Mouse (Mus musculus) megakaryocyte-erythroid progenitor cell, adult 5-6 weeks (primary cell): ENCODE data around the gene Zc3h18. TPM values are rescaled to one million over a fixed set of nuclear protein-coding genes. Genes with fewer than 3 reads are reported as not detected.

Experiments
- ATAC-seq: replicated peaks from 2 replicates; pipeline ENCODE4 v1.8.0; 2016; ENCODE audit warnings: mild to moderate bottlenecking, inconsistent platforms; ENCODE audit not compliant: severe bottlenecking, poor library complexity, low FRiP score, low TSS enrichment
- total RNA-seq, 2 experiments: library from RNA; stranded (forward) in 1 of 2; stranded (reverse) in 1 of 2; fragments of 200-1000, 215-1000 nt in 1 of 2; fragments of >200 nt in 1 of 2; fragmentation: Nextera tagmentation in 1 of 2; gene quantifications; 2 replicates each; pipeline ENCODE4 v1.2.3; 2014 to 2017

The Zc3h18 gene
- total RNA-seq (2014; fragmentation: Nextera tagmentation) = 69.7 and 77.5 TPM in 2 replicates
- 81.4 and 93.2 TPM in 2 replicates for total RNA-seq (2017)

DNA sequence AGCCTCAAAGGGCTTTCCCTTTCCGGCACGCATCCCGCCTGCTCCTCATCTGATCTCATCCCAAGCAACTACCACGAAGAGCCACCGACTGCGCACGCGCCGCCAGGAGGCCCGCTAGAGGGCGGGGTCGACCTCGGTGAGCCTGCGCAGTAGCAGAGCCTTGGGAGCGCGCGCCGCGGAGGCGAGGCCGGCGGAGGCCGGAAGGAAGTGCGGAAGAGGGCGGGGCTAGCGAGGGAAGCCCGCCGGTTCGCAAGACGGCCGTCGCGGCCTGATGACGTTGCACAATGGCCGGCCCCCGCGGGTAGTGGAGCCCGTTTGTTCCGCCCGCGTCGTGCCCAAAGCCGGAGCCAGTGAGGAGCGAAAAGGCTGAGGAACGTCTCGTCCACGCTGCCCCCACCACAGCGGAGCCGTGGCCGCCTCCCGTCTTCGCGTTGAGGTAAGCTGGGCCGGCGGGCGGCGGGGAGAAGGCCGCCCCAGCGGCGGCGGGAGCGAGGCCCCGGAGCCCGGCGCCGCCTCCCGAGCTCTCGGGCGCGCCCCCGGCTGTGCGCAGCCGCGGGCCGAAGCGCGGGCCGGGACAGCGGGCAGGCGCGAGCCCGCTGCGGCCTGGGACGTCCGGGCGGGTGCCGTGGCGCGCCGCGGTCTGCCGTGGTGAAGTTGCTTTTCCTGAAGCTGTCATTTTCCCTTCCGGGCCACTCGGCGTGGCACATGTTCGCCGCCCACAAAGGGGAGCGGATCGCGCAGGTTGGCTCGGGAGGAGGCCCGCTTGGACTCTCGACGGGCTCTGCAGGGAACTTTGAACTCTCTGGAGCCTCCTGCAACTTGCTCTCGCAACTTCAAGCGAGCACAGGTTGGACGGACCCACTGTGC, at the start of gene Zc3h18:
Gene Zc3h18, plus strand, starts transcription at position 245 of the 867 bp plus-strand sequence.
- peak; percentile 86 for ATAC-seq

DNA sequence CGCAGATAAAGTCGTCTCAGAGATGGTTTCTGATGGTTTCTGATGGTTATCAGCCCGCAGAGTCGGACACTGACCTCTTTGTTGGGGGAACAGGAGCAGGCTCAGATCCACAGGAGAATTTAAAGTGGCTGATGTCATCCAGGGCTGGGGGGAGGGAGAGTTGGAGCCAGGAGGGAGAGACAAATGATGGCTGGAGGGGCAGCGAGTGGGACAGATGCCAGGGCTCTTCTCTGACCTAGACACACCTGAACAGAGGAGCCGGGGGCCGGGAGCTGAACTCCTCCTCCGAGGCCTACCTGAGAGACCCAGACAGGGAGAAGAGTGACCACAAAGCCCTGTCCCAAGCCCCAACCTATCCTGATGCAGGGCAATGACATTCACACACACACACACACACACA, 47.3 kb upstream of the Zc3h18 start:
- no peak for ATAC-seq

DNA sequence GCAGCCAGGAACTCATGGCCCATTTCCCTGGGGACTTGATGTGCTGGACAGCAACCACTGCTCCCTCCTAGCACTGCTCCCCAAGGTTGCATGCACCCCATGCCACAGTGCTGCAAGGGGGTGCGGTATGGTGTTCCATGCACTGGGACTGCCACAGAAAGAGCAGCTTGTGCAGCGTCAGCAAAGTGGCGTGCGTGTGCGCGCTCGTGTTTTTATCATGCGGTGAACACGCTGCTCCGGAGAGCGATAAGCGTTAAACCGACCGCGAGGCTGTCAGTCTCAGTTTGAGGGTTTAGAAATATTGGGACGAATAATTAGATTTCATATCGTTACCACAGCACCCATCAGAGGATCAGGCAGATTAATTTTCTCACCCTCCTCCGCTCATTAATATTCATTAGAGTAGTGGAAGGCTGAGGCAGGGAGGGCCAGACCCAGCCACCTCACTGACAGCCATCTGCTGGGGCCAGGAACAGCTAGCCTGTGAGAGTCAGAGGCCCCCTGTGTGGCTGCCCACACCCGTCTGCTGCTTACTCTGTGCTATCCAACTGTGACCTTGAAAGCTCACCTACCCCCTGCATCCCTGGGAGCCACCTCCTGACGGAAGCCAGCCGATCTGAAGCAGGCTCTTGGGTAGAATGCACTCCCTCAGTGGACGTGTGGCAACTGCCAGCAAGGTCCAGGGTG, 46.7 kb upstream of the Zc3h18 start:
- ATAC-seq = peak; percentile 46

DNA sequence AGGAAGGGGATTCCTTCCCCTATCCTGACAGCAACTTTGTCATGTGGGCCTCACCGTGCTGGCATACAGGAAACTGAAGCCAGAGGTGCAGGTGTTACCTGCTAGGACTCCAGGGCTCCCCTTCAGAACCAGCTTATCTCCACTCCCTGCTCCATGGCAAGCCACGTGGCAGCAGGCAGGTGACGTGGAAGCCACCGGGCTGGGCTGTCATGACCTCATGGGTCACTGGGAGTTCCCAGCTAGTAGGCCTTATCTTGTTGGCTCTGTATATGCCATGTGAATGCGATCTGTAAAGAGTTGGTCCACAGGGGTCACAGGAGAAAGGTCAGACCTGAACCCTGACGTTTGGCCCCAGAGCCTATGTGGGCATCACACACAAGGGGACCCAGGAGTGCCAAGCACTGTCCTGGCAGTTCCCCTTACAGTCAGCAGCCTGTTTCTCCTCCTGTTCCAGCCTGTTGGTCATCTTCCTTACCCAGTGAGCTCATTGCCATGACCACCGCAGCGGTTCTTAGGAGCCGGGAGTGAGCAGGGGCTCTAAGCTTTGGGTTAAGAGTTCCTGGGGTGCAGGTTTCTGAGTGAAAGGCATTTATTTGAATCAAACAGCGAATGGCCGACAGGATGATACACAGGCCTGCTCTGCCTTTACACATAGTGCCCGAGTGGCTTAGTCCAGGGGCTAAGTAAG, 45.8 kb upstream of the Zc3h18 start:
- peak; percentile 36 for ATAC-seq

DNA sequence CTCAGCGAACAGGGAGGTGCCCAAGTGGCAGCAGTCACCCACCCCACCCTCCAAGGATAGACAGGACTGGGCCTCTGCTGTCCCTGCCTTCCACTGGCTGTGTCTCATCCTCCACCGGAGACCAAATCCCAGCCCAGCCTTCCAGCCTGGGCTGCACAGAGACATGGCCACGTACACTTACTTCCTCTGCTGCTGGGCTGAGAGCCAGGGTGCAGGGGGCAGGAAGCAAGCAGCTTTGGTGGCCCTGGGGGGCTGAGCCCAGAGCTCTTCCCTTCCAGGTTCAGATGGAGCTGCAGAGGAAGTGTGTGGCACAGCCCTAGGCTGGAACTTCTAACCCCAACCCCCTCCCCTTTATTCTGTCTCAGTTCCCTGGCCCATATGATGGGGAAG, 45.3 kb upstream of the Zc3h18 start:
- no peak for ATAC-seq

DNA sequence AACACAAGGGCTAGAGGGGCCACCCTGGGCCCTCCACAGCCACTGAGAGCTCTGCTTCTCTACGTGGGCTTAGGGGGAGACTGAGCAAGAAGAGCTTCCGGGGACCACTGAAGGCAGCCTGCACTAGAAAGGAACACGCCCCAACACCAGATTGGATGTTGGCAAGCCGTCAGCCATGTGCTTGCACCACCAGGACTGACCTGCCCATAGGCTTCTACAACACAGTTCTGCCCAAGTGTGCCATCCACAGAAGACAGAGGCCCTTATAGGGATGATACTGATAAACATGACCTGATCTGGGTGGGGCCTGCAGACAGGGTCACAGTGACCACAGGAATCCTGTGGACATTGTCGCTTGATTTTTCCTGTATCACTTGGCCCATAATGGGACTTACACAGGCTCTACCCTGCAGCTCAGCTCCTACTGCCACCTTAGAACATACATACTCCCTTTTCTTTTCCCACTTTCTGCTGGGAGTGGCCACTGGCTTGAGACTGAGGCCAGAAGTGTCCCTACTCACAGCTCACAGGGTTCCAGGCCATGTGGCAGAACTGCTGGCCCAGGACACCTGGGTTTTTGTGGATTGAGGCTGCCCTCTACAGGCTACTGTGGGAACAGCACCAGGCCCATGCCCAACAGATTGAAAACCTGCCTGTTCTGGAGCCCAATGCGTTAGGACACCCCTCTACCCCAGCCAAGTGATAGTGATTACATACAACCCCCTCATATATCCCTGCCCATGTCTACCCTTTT, 43.5 kb upstream of the Zc3h18 start:
- 0 out of 2 replicates have a peak, but pooled peaks have one; percentile 11 for ATAC-seq

DNA sequence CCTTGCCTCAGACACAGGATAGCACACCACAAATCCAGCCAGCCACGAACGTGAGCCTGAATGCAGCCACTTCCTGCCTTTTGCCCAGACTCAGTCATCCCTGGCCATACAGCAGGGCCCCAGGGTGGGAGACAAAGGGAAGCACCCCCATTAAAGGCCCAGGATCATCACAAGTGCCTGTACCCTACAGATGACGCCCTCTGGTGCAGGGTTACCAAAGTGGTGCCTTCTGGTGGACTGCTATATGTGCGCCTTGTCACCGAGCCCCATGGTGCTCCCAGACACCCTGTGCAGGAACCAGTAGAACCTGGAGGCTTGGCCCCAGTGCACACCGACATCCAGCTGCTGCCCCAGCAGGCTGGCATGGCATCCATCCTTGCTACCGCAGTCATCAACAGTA, 42.9 kb upstream of the Zc3h18 start:
- ATAC-seq = no peak

DNA sequence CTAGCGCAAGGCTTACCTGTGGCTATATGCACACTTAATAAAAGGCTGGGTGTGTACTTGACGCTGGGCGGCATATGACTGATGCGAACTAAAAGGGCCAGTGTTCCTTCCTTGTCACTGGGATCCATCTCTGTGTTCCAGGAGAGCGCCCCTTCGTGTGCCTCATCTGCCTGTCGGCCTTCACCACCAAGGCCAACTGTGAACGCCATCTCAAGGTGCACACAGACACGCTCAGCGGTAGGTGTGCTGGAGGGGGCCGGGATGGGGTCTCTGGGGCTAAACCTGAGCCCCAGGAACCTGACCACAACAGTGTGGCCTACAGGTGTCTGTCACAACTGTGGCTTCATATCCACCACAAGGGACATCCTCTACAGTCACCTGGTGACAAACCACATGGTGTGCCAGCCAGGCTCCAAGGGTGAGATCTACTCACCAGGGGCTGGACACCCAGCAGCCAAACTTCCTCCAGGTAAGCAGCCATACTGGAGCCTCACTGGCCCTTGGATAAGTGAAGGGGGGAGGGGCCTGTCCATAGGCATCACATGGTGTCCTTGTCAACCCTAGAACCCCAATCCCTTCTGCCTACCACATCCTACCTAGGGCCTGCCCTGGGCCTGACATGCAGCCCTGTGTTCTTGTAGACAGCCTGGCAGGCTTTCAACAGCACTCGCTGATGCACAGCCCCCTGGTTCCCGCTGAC, 41.5 kb upstream of the Zc3h18 start:
- no peak for ATAC-seq

DNA sequence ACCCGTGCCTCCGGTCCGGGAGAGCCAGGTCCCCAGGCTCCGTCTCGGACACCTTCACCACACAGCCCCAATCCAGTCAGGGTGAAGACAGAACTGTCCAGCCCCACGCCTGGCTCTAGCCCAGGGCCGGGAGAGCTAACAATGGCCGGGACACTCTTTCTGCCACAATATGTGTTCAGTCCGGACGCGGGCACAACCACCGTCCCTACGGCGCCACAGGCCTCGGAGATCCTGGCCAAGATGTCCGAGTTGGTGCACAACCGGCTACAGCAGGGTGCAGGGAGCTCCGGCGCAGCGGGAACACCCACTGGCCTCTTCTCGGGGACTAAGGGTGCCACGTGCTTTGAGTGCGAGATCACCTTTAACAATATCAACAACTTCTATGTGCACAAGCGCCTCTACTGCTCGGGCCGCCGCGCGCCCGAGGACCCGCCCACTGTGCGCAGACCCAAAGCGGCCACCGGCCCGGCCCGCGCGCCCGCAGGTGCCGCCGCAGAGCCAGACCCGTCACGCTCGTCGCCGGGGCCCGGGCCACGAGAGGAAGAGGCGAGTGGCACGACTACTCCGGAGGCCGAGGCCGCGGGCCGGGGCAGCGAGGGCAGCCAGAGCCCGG, 40.7 kb upstream of the Zc3h18 start:
- no peak for ATAC-seq

DNA sequence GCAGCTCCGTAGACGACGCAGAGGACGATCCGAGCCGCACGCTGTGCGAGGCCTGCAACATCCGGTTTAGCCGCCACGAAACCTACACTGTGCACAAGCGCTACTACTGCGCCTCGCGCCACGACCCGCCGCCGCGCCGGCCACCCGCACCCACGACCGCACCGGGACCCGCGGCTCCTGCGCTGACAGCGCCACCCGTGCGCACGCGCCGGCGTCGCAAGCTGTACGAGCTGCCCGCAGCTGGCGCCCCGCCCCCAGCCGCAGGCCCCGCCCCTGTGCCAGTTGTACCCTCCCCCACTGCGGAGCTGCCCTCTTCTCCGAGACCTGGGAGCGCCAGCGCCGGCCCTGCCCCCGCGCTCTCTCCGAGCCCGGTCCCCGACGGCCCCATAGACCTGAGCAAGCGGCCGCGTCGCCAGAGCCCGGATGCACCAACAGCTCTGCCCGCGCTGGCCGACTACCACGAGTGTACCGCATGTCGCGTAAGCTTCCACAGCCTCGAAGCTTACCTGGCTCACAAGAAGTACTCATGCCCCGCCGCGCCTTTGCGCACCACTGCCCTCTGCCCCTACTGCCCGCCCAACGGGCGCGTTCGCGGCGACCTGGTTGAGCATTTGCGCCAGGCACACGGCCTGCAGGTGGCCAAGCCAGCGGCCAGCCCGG, 40.0 kb upstream of the Zc3h18 start:
- ATAC-seq = no peak

DNA sequence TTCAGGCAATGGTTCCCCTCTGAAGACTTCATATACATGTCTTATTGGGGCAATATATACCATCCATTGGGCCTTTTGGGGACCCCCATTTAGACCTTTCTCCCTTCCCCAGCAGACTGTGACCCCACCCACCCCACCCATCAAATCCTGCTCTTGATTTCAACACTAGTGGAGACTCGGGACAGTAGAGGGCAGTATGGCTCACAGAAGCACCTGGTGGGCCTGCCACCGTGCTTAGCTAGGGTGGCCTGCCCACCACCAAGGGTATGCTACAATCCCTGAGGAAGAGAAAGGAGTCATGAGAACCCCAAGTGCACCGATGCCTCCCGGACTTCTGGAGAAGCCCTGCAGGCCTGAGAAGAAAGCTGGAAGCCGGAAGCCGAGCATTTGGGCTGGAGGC, 37.6 kb upstream of the Zc3h18 start:
- ATAC-seq = no peak

DNA sequence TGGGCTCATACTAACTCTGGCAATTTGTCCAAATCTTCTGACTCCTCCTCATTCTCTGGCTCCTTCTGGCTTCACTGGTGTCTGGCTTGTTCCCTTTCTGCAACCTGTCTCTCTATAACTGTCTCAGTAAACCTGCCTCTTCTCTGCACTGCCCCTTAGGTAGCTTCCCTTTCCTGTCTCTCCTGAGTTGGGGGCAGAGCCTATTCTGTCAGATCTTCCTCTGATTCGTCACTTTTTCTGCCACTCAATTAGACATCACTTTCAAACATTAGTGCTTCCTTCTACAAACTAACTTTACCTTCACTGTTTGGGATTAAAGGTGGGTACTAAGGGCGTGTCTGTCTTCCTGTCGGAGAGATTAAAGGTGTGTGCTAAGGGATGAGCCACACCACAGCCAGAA, 35.6 kb upstream of the Zc3h18 start:
- ATAC-seq = no peak

DNA sequence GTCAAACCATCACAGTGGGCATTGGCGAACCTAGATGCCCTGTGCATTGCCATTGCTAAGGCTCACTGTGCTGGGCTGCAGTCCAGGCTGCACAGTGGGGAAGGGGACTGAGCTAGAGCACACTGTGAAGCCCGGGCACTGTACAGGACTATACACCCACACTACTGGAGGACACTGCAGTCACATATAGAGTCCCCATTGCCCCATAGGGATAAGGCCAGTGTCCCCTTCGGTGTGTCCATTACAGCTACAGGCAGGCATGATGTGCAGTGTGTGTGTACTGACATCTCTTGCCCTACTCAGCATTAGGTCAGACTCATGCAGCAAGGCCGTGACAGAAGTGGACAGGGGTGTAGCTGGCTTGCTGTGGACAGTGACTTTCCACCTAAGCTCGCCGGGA, 34.6 kb upstream of the Zc3h18 start:
- peak; percentile 18 for ATAC-seq

DNA sequence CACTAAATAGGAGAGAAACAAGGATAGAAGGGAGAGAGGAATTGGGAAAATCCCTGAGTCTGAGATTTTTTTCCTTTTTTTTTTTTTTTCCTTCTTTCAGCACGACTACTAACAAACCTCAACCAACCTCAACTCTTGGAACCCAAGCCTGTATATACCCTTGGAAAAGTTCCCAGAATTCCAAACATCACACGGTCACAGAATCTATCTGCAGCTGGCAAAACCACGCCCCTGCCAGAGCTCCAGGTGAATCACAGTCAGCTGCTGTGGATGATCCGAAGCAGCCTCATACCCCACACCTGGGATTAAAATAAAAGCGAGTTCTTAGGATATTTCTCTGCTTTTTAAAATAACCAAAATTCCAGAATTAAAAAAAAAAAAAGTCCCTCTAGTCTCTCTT, 34.0 kb upstream of the Zc3h18 start:
- no peak for ATAC-seq

DNA sequence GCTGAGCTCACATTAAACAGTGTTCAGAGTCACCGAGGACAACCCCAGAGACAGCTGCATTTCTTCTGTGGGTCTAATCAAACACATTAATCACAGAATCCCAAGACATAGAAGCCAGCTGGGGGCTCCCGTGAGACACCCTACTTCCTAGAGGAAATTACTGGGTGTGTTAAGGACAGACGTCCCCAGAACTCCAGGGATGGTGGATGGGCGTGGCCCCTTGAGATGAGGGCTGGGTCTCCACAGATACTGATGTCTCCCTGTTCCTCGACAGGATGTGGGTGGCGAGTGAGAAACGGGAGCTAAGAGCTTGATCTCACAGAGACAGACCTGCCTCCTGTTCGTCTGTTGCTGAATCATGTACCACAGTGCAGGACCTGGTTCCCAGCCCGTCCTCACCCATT, 33.6 kb upstream of the Zc3h18 start:
- ATAC-seq = peak; percentile 40

DNA sequence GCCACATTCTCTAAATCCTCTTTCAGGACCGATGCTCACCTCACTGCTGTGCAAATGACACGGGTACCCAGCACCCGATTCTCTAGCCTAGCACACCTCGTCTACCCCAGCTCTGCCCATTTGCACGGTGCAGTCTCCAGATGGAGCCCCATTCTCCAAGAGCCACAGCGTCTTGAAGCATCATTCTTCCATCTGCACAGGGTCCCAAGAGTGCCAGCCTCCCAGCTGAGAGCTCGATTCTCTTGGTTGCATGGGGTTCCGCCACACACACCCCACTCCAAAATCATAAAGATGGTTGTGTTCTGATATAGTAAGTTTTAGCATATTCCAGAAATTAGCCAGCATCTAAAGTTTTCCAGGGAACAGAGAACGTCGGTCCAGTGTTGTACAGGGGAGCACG, 33.1 kb upstream of the Zc3h18 start:
- no peak for ATAC-seq

DNA sequence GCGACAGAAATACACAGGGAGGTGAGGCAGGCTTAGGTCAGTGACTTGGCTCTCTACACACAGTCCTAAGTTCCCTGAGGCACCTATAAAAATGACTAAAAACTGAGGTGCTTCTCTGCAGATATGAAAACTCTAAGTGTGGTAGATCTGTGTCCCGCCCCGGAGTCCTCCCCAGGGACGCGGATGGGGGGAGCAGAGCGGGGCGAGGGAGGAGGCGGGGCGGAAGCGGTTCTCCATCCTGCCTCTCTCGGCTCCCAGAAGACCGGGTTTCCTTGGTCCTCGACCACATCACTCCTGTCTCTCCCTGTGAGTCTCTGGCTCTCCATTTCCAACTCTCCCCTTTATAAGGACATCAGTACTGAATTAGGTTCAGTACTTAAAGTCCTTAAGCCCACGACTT, 32.7 kb upstream of the Zc3h18 start:
- no peak for ATAC-seq

DNA sequence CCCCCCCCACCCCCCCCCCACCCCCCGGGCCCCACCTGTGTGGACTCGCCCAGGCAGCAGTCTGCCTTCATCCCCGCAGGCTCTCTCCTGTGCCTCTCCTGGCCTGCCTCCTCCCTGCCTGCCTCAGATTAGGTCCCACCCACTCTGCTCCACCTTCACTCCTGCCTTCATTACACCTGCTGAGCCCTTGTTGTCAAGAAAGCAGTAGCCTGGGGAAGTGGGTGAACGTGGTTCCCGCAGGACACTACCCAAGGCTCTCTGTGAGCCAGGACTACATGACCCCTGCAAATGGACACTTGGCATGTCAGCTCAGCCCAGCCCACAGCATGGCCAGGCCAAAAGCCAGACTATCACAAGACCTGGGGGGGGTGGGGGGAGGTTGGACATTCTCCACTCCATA, 32.2 kb upstream of the Zc3h18 start:
- no peak for ATAC-seq
